Mouse (Mus musculus): ENCODE data around the gene Shroom4.
A peak's percentile ranks its signal among the peaks of the same experiment; 100 is the strongest.
"Not testable (repeated sequence)": the region's sequence is repeated elsewhere in the genome, so short reads cannot be mapped to it uniquely, and the experiment has no call there.

Shroom4 gene

GRCm38 (mm10) chrX:6399626-6400397 is at the start of gene Shroom4:
Gene Shroom4 (plus strand): TSS chrX:6399854.
- DNase-seq (ENCODE audit: low spot score) = peak; percentile 73

- no peak for DNase-seq (ENCODE audit: low spot score)
Observed at GRCm38 (mm10) chrX:6356876-6357275, 42.8 kb upstream of the Shroom4 start.

- no peak for DNase-seq (ENCODE audit: low spot score)
Observed at GRCm38 (mm10) chrX:6357503-6358114, 42.0 kb upstream of the Shroom4 start.

- no peak for DNase-seq (ENCODE audit: low spot score)
Observed at GRCm38 (mm10) chrX:6368822-6369221, 30.8 kb upstream of the Shroom4 start.

- no peak for DNase-seq (ENCODE audit: low spot score)
Observed at GRCm38 (mm10) chrX:6370706-6371105, 28.9 kb upstream of the Shroom4 start.

- DNase-seq (ENCODE audit: low spot score) = no peak
Observed at GRCm38 (mm10) chrX:6393861-6394260, 5.8 kb upstream of the Shroom4 start.

- DNase-seq (ENCODE audit: low spot score) = peak; percentile 1
Observed at GRCm38 (mm10) chrX:6399193-6399592, 461 bp upstream of the Shroom4 start.

GRCm38 (mm10) chrX:6400398-6401020 is 855 bp downstream of the Shroom4 start:
- DNase-seq (ENCODE audit: low spot score) = peak; percentile 39

- no peak for DNase-seq (ENCODE audit: low spot score)
Observed at GRCm38 (mm10) chrX:6402921-6403320, 3.3 kb downstream of the Shroom4 start.

GRCm38 (mm10) chrX:6409114-6409513 is 9.5 kb downstream of the Shroom4 start:
- no peak for DNase-seq (ENCODE audit: low spot score)

- no peak for DNase-seq (ENCODE audit: low spot score)
Observed at GRCm38 (mm10) chrX:6415412-6415811, 15.8 kb downstream of the Shroom4 start.

GRCm38 (mm10) chrX:6415936-6416335 is 16.3 kb downstream of the Shroom4 start:
- DNase-seq (ENCODE audit: low spot score) = no peak

- no peak for DNase-seq (ENCODE audit: low spot score)
Observed at GRCm38 (mm10) chrX:6418140-6418539, 18.5 kb downstream of the Shroom4 start.

- DNase-seq (ENCODE audit: low spot score) = no peak
Observed at GRCm38 (mm10) chrX:6435260-6435659, 35.6 kb downstream of the Shroom4 start.

- no peak for DNase-seq (ENCODE audit: low spot score)
Observed at GRCm38 (mm10) chrX:6446422-6446821, 46.8 kb downstream of the Shroom4 start.

- DNase-seq (ENCODE audit: low spot score) = no peak
Observed at GRCm38 (mm10) chrX:6448001-6448400, 48.3 kb downstream of the Shroom4 start.

GRCm38 (mm10) chrX:6453220-6453619 is 53.6 kb downstream of the Shroom4 start:
- DNase-seq (ENCODE audit: low spot score) = no peak

- DNase-seq (ENCODE audit: low spot score) = not testable (repeated sequence)
Observed at GRCm38 (mm10) chrX:6469251-6469650, 69.6 kb downstream of the Shroom4 start.

- not testable (repeated sequence) for DNase-seq (ENCODE audit: low spot score)
Observed at GRCm38 (mm10) chrX:6472563-6472962, 72.9 kb downstream of the Shroom4 start.

- peak; percentile 44 for DNase-seq (ENCODE audit: low spot score)
Observed at GRCm38 (mm10) chrX:6475177-6475576, 75.5 kb downstream of the Shroom4 start.

GRCm38 (mm10) chrX:6482268-6482667 is 82.6 kb downstream of the Shroom4 start:
- DNase-seq (ENCODE audit: low spot score) = no peak

GRCm38 (mm10) chrX:6483817-6484216 is 84.2 kb downstream of the Shroom4 start:
- DNase-seq (ENCODE audit: low spot score) = no peak

GRCm38 (mm10) chrX:6490433-6490832 is 90.8 kb downstream of the Shroom4 start:
- no peak for DNase-seq (ENCODE audit: low spot score)
